Mouse (Mus musculus) left cerebral cortex, adult 9 months (tissue): ENCODE results near the gene Gm609.
A peak's percentile ranks its signal among the peaks of the same experiment; 100 is the strongest.

Source experiments
- DNase-seq, 2 experiments: peaks; one replicate each; pipeline ENCODE4 v3.0.0; 2022; ENCODE audit warnings: low spot score in 2 of 2

The Gm609 gene

DNA sequence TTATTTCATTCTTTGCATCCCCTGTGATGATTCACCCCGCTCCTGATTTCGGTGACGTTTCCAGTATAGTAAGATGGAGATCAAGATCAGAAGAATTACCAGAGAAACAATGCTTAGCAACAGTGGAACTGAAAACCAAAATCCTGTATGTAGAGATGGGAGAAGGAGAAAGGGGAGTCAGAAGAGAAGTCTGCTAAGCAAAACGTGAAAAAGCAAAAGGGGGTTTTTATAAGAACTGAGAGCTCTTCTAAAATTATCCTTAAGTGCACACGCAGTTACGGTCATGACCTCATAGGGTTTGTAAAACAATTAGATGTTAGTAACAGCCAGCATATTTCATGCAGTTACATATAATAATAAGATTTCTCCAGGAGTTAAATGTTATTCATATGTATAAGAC, 100.5 kb downstream of the Gm609 start:
- no peak for DNase-seq

DNA sequence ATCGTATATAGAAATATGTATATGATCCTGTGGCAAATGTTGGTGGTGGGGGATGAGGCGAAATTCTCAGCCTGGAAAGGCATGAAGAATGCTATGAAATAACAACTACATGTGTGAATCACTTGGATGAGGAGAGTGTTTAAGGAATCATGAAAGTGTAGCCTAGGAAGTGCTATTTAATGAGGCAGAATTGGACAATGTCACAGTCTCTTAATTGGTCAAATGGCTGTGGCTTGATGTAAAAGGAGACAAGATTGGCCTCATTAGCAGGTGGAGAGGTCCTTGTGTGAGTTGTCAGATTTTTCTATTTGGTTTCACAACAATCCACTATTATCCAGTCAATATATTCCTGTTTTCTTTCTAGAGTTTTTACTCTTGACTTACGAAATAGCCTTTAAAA, 101.1 kb downstream of the Gm609 start:
- DNase-seq: no peak

DNA sequence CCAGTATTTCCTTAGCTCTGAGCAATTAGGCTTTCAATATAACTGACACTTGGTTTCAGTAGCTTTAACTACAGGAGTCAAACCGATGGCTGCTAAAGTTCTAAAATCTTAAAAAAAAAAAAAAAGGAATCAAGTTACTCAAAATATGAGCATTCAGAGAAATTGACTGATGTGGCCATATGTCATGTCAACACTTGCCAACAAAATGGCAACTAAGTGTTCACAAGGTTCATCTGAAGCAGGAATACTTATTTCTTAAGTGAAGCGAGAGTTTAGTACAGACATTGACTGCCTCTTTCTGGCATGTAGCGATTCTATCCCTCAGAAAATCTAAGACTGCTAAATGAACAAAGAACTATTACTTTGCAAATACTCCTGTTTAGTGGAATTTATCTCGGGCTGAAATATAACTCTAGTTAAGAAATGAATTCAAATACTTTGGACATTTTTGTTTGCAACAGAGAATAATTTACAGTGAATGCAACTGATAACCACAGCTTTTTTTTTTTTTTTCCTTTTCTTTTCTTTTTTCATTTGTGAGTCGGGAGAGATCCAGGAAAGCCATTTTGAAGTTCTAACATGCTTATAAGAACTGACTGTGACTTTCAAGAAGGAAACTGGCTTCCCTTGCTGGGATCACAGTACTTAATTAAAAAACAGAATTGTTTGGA, 102.3 kb downstream of the Gm609 start:
- no peak for DNase-seq

DNA sequence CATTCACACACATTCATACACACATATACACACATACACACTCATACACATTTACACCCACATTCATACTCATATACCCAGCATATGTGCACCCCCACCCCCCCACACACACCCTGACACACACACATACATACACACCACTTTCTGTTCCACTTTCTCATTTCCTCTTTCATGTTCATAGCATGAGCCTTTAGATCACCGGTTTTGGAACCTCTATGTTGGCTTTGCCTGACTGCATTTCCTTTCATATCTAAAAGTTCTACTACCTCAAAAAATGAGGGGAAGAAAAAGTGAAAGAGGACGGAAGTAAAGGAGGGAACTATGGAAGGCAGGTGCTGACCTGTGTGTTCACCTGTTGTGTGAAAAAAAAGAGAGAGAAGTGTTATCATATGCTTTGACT, 102.9 kb downstream of the Gm609 start:
- no peak for DNase-seq

DNA sequence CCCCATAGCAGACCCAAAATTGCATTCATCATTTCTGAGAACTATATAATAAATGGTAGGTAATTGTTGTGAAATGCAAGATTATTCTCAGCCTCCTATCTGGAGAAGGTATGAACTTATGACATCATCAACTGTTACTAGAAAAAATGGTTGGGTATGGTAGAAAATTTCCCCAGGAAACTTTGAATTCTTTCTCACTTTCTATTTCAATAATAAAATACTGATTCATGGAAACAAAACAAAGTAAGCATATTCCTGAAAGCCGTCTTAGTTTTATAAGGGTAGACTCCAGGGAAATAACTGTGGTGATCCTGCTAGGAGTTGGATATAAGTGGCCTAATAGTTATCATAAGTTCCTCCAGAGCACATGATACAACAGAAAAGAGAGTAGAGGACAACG, 103.7 kb downstream of the Gm609 start:
- DNase-seq: no peak

DNA sequence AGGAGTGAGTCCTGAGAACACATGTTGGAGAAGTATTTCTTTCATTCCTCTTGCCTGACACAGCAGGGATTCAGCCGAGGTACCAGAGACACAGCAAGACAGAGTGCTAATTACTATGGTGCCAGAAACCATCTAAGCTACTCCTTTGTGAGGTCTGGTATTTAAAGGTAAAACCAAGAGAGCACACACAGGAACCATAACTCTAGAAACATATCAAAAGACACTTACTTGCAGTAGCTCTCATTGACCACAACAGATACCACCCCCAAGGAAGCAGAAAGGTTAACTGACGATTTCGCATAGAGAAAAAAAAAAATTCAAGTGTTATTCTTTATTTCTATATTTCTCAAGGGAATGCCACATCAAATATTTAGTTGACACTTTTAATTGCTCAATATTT, 111.0 kb downstream of the Gm609 start:
- DNase-seq: no peak

DNA sequence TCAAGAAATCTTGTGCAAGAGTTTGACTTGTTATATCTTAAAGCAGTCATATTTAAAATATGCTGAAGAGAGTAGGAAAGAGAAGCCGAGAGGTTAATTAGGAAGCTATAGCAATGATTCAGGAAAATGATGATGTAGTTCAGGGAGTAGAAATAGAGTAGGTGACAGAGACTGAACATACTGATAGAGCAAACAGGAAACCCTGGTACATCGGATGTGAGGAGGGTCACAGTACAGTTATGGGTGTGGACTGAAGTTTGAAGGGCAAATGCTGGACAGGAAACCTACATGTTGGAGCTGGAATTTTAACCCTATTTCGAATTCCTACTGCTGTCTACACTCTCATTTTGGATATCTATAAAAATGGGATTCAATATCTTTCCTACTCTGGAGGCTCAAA, 113.8 kb downstream of the Gm609 start:
- no peak for DNase-seq

DNA sequence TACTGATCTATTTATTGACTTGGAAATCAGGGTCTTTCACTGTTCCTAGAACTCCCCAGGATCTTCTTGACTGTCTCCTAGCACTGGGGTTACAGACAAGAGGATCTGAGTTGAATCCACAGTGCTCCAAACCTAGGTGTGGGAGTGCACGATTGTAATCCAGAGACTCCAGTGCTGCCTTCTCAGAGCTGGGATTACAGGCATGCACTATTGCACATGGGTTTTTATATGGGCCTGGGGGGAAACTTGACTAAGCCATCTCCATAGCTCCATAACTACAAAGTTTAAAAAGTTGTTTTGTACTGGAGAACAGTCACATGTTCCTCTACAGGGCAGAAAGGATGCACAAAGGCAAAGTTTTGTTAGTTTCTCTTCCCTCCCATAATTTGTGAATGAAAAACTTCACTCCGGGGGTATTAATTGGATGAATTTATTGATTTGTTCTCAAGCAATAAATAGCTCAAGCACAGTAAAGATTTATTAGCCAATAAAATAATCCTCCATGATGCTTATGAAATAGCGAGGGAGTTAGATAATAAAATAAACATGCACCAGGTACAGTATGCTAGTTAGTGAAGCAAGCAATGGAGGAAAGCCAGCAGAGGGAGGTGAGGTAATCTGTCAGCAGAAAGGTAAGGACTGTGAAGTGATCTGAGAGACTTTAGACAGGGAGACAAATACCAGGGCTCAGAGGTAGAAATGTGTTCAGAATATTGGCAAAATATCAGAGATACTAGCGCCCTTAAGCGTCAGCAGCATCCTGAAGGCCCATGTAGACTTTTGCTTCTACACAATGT, 114.4 kb downstream of the Gm609 start:
- no peak for DNase-seq

DNA sequence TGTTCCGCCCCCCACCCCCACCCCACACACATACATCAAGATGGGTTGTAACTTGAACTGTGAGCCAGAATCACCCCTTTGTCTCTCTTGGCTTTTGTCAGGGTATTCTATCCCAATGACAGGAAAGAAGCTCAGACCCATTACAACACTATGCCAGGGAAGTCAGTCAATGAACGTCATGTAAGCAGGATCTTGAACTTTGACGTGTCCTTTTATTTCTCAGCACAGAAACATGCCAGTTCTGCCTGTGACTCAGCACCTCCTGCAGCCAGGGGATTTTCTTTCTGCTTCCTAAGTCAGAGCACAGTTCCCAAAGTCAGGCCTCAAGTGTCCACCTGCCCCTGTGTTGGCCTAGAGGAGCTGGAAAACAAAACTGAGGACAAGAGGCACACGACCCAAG, 115.4 kb downstream of the Gm609 start:
- no peak for DNase-seq

DNA sequence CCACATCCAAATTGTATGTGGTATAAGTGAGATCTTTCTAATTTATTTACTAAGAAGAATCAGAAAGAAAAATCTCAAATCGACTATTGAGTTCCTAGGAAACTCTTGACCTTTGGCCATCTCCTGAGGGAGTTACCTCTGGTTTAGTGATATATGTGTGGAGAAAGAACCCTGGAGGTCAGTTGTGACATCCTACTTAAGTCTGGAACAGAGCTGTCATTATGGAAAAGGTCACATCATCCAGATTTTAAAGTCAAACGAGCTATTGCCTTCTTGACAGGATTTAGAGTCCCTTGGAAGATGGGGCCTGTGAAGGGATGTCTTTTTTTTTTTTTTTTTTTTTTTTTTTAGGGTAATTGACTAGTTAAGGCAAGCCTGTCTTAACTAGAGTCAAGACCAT, 116.0 kb downstream of the Gm609 start:
- DNase-seq: no peak

DNA sequence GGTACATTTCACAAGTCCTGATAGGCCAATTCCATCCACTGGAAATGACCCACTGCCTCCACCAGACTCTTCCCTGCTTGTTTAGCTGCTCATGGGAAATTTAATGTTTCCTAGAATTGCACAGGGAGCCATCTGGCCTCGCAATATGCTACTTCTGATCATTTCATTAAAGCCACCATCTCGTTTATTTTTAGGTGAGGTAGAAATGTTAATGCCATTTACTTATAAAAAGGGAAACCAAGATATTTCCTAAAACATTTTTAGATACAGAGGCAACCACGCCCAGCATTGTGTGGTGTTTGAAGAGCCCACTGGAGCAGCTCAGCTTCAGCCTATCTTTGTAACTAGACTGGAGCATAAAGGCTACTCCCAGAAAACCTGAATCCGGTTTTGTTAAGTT, 116.5 kb downstream of the Gm609 start:
- DNase-seq: peak in 1 of 2 experiments; percentile 11

DNA sequence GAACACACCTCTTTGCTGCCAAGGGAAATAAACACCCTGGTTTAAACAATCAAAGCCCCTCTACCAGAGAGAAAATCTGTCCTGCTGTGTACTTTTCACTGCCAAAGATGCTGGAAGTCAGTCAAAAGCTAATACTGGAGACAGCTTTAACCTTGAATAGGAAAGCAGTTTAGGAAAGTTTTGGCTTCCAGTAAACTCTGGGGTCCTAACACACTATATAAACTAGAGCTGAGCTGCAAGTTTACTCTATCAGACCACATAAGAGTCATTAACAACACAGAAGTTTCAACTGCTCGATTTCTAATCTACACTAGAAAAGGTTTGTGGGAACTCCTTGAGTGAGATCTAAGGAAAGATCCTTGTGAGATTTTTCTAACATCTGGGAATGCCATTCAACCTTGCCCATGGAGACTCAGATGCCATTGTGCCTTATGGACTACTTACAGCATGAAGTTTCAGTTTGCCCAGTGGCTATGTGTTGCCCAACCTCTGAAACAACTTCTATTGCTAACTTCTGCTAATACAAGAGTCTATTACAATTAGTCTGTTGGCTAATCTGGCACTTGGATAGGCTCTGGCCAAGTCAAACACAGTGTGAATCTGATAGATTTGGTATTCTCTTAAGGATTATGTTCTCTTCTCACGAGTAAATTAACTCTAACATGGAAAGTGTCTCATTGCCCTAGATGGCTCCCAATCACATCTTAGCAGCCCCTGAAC, 117.1 kb downstream of the Gm609 start:
- DNase-seq: no peak

DNA sequence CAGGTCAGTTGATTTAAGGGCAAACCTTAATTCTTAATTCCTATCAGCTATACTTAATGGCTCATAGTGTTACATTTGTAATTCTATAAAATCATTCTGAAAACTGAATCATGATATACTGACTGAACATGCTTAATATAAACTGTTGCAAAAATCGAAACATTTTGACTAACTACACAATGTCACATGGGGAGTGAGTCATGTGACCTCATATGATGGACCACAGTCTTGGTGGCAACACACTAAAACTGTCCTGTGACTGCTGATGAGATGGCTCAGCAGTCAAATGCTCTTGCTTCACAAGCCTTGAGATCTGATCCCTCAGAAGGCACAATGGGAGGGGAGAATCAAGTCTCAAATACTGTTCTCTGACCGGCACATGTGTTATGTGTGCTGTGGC, 118.7 kb downstream of the Gm609 start:
- no peak for DNase-seq

DNA sequence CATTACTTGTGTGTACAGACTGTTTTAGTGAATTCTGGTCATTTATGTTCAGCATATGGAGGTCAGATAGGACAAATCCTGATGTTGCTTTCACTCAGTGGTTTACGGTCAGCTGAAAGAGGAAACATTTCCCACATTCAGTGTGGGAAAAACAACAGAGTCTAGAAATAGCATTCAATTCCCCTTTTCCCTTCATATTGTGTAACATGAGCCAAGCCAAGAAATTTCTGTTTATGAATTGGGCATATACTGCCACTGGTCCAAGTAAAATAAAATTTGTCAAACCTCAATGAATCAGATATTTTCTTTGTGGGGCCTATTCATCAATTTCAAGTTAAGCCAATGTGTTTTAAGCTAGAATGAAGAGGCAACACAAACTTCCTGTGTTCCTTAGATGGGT, 121.7 kb downstream of the Gm609 start:
- no peak for DNase-seq

DNA sequence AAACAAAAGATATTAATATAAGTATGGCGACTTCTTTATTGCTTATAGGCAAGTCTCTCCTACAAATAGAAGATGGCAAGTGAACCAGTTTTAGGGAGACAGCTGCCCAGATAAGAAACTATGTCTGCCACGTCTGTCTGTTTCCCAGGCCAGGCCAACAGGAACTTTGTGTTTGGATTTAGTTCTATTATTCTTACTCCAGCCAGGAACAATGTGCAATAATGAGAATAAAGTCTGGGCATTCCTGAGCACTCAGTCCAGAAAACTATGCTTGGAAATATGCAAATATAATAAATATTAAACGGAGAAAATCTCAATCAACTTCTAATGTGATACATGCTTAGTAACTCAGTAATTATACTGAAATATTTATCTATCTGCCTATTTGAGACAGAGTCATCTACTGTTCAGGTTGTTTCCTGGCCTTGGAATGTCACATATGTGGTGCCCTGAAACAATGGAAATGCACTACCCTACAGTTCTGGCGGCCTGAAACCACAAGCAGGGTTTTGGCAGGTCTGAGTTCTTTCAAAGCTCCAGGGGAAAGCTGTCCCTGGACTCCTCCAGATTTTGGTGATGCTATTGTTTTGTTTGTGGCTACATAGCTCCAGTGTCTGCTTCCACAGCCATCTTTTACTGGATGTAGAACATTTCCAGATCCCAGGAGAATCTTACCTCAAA, 123.3 kb downstream of the Gm609 start:
- no peak for DNase-seq

DNA sequence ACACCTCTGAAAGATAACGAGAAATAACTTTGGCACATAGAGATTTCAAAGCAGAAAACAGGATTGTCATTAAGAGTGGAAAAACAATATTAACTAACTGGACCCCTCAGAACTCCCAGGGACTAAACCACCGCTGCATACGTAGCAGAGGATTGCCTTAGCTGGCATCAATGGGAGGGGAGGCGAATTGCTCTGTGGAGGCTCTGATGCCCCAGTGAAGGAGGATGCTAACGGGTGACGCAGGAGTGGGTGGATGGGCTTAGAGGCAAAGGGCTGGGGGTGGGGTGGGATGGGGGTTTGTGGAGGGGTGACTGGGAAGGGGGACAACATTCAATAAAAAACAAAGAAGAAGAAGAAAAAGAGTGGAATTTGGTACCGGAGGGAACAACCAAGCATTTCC, 126.7 kb downstream of the Gm609 start:
- no peak for DNase-seq

DNA sequence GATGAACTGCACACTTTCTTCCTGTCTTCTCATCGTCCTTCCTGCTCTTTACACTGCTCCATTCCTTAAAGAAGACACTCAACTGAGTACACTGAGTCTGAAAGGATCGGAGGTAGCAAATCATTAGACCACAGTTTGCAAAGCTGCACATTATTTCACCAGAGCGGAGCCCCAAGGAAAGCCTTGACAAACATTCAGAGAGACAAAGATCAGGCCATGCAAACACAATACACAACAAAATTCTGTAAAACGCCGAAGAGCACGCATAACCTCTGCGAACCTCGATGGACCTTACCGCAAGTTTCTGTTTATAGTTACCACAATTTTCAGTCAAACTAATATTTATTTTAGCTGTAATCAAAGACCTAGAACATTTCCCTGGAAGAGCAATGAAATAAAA, 127.4 kb downstream of the Gm609 start:
- no peak for DNase-seq

DNA sequence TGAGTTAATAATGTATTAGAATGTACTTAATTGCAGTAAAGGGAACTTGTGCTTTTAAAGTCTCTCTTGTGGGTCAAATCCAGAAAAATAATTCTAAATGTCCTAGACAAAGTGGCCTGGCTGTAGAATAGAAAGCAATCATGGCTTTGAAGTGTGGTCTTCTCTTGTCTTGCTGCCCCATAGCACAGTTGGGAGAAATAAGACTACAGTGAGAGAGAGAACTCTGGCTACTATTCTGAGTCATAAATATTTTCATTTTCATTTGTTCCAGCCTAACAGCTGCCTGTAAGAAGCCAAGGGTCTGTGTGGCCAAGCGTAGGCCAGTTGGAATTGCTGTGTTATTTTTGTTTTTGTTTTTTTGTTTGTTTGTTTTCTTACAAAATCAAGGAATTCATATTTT, 128.1 kb downstream of the Gm609 start:
- no peak for DNase-seq

DNA sequence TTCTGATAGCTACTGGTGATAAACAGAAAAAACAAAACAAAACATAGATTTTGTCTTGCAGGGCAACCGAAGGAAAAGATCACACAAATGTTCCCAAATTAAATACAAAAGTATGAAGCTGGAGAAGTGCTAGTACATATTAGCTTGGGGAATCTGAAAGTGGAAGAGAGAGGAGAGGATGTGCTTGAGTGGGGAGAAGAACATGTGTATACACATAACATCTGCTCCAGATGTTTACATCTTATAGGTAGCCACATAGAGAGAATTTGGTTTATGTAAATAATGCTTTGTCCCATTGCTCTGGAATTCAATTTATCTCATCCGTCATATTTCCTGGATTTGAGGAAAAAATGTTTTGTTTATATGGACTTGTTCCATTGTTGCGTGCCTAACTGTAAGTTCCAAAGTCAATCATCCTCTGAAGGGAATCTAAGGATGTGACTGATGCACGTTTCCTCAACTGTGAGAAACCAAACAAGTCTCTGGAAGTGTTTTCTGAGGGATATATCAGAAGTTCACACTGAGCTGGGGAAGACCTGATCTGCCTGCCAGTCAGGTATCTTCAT, 129.2 kb downstream of the Gm609 start:
- DNase-seq: no peak
